Mouse (Mus musculus) frontal cortex, postnatal 25 days (tissue): Measurements from ENCODE around the gene Socs3.

Experiments used
- DNase-seq, 2 experiments: peaks; one replicate each; pipeline ENCODE4 v3.0.0; 2022; ENCODE audit warnings: low spot score in 2 of 2

Gene Socs3

GRCm38 (mm10) chr11:117995255-117995654, 25.4 kb upstream of the Socs3 start:
- DNase-seq, result no peak

DNA sequence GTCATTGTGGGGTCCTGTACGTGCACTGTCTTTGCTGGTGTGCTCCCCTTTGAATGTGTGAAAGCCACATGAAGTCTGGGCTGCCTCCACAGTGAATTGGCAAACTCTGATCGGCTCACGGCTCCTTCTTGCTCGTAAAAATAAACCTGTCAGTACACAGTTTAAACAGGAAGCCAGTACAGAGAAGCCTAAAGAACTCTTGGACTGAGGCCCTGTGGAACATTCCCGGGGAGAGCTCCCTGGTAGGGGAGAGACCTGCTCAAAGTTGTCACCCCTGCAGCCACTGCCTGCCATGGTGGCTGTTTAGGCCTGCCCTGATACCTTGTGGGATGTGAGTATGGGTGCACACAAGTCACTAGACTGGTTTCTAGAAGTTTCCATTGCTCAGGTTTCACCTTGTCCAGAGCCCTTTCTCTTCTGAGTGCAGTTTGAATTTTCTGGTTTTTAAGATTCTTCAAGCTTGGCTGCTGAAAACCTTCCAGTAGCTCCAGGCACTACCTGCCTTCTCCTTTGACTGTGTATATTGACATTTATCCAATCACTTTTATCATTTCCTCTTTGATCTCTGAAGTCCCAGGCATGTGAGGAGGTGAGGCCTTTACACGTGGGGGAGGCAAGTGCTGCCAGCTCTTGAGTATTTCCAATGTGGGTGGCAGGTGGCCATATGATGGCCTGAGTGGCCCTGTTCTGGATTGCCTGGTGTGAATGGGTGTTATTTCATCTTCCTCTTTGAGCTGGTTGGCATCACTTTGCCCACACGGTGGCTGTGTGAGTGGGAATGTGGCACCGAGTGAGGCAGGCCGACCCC, 24.6 kb upstream of the Socs3 start:
- DNase-seq, result no peak

- DNase-seq, result no peak
Measured at GRCm38 (mm10) chr11:117993190-117994175, 23.6 kb upstream of the Socs3 start.

GRCm38 (mm10) chr11:117991502-117992470, 21.9 kb upstream of the Socs3 start:
- DNase-seq, result no peak

- no peak for DNase-seq
Measured at GRCm38 (mm10) chr11:117989926-117990325, 20.1 kb upstream of the Socs3 start.

DNA sequence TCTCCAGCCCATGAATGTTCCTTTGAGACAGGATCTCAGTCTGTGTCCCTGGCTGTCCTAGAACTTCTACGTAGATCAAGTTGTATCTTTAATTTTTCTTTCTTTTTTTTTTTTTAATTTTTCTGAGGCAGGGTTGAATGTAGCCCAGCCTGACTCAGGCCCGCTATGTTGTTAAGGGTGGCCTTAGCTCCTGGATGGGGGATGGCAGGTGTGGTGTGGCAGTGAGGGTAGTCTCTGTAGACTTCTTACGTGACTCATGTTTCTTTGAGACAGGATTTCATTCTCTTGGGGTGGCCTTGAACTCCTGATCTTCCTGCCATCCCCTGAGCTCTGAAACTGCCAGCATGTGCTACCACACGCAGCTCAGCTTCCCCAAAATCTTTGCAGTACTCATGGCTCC, 19.4 kb upstream of the Socs3 start:
- DNase-seq, result no peak

- no peak for DNase-seq
Measured at GRCm38 (mm10) chr11:117987968-117988367, 18.1 kb upstream of the Socs3 start.

DNA sequence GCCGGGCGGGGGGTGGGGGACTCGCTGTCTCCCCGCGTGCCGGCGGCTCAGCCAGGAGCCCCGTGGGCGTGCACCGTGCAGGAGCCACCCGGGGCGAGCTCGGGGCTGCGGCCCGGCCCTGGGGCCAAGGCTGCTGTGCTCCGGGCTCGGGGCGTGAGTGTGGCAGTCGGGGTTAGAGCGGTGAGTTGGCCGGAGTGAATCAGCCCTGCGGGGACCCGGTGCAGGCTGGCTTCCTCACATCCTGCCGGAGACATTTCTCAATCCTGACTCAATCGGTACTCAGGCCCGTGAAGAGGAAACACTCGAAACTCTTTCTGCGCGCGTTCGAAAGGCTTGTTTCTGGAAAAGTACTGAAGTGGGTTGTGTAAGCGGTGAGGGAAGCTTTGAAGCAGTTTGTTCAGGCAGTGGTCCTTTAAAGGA, 17.2 kb upstream of the Socs3 start:
- no peak for DNase-seq

DNA sequence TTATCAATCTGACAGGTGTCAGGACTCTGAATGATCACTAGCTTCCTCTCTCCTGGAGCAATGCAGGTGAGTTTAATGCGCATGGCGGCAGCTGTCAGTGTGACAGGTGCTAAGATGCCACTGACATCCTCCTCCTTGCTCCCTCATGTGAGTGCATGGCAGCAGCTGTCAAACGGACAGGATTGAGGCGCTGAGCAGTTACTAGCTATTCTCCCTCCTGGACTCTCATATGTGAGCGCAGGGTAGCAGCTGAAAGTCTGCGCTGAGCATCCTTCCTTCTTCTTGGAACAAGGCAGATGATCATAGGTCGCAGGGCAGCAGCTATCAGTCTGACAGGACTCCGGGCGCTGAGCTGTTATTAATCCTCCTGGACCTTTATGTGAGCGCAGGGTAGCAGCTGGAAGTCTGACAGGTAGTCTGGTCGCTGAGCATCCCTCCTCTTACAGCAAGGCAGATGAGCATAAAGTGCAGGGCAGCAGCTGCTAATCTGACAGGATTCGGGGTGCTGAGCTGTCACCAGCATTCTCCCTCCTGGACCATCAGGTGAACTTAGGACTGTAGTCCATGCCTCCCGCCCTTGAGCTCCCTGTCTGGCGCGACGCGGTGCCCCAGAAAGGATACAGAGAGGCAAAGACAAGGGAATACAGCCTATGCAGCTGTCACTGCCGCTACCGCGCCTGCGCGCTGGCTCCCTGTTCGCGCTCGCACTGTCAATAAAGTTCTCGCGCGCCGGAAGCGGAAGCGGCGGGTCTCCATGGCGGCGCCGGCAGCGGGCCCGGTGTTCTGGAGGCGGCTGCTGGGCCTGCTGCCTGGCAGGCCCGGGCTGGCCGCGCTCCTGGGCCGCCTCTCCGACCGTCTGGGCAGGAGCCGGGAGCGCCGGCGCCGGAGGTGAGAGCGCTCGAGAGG, 16.5 kb upstream of the Socs3 start, which contains the start of gene Pgs1:
Gene Pgs1, plus strand, starts transcription at position 167 of the 906 bp plus-strand sequence.
- DNase-seq, result peak; percentile 78 to 85

GRCm38 (mm10) chr11:117983770-117984169, 13.9 kb upstream of the Socs3 start:
- no peak for DNase-seq

DNA sequence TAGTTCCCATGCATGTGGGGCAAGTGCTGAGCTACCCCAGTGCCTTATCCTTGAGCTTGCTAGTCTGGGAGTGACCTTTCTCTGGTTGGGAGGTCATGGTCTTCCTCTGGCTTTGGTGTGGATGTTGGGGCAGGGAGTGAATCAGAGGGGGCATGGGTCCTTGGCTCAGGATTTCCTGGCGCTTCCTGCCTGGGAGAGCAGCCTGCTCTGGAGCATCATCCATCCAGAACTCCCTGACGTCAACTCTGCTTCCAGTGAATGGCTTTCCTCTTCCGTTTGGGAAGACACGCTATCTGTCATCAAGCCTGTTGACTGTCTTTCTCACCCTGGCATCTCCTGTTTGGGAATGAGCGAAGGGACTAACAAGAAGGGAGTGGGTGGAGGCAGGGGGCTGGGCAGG, 12.6 kb upstream of the Socs3 start:
- no peak for DNase-seq

DNA sequence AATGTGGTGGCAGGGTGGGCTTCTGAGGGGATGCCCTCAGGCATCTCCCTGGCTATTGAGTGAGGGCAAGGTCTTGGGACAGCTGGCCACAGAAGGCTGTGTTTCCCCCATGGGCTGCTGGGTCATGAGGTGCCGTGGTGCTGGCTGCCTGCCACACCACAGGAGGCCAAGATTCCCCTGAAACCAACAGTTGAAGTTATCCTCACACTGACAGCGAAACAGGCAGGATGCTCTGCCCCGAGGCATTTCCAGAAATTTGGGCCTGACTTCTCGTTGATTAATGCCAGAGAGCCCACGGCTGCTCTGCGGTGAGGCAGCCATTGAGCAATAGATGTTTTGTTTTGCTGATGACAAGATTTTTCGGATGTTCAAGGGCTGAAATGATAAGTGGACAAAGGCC, 9.5 kb upstream of the Socs3 start:
- DNase-seq, result no peak

DNA sequence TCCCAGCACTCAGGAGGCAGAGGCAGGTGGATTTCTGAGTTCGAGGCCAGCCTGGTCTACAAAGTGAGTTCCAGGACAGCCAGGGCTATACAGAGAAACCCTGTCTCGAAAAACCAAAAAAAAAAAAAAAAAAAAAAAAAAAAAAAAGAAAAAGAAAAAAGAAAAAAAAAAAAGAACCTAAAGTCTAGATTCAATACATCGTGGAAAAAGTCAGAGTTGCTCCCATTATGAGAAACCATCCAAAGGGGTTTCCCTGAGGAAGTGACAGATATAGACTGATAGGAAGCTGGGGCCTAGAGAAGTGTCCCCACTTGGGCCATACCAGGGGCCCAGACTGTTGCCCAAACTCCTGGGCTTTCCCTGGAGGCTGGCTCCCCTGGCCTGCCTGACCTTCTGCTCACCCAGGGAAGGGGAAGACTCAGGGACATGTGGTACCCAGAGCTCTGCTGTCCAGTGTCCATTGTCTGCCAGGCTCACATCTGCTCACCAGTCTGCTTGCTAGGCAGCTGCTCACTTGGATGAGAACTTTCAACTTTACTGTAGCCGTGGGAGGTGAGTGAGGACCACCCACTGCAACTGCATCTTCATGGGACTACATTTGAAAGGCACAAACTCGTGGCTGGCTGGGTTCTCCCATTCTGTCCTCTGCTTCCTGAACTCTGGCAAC, 8.0 kb upstream of the Socs3 start:
- no peak for DNase-seq

DNA sequence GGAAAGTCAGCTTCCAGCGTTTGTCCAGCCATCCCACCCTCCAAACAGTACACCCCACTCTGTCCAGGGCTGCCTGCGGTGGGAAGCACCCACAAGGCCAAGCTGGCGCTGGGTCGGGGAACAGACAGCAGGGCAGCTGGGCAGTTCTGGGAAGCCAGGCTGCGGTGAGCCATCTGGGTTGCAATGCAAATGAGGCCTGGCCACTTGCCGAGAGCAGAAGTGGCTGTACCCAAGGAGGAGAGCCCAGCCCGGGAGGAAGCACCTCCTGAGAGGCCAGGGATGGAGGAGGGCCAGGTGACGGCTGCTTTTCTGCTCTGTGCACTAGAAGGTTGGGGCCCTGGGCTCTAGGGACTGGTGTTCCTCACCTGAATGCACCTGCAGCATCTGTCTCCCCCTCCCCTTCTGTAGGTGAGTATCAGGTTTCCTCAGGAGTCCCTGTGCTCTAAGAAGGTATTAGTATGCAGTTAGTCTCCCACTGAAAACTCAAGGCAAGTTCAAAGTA, 6.3 kb upstream of the Socs3 start:
- no peak for DNase-seq

- no peak for DNase-seq
Measured at GRCm38 (mm10) chr11:117975211-117975967, 5.5 kb upstream of the Socs3 start.

- DNase-seq, result no peak
Measured at GRCm38 (mm10) chr11:117974327-117975125, 4.7 kb upstream of the Socs3 start.

DNA sequence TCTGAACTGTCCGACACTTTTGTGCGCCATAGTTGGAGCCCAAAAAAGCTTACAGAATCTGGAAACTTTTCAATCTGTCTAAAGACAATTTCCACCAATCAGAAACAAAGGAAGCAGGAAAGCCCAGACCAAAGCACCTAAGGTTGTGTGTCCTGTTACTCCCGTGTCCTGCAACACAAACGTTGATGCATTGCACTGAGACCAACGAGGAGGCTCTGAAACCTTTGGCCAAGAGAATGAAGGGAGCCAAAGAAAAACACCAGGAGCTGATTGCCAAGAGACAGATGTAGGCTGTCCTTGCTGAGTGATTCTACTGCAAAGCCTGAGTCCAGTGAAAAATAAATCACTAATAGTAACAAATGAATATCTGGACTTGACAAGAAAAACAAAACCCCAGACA, 3.7 kb upstream of the Socs3 start:
- DNase-seq, result no peak
